Mouse (Mus musculus): ENCODE results near the gene Tmc8.
"Not testable (repeated sequence)": the region's sequence is repeated elsewhere in the genome, so short reads cannot be mapped to it uniquely, and the experiment has no call there.

The Tmc8 gene

GRCm38 (mm10) chr11:117792281-117792888 is 10.5 kb downstream of the Tmc8 start:
- CTCF ChIA-PET = interaction anchor here (0.9 kb wide), 1 partner anchor 19 kb away, joined by 3 read pairs; no protein-coding TSS in a partner anchor

GRCm38 (mm10) chr11:117794035-117794551 is 12.2 kb downstream of the Tmc8 start:
- CTCF ChIA-PET = interaction anchor here (0.5 to 0.7 kb wide), 2 partner anchors 38 to 1088 kb away, joined by 4 read pairs; no protein-coding TSS in a partner anchor

GRCm38 (mm10) chr11:117796954-117797353 is 15.1 kb downstream of the Tmc8 start:
- CTCF ChIA-PET = interaction anchor here (0.7 kb wide), 1 partner anchor 501 kb away, joined by 3 read pairs; no protein-coding TSS in a partner anchor

- CTCF ChIA-PET = no interaction called here
Measured at GRCm38 (mm10) chr11:117797511-117798159, 15.8 kb downstream of the Tmc8 start, which contains the start of gene 6030468B19Rik. TSS of gene 6030468B19Rik (plus strand) at chr11:117797660.

- CTCF ChIA-PET = no interaction called here
Measured at GRCm38 (mm10) chr11:117798160-117798541, 16.3 kb downstream of the Tmc8 start.

GRCm38 (mm10) chr11:117799174-117799573 is 17.3 kb downstream of the Tmc8 start:
- CTCF ChIA-PET = interaction anchor here (0.6 kb wide), 1 partner anchor 81 kb away, joined by 3 read pairs; no protein-coding TSS in a partner anchor

GRCm38 (mm10) chr11:117800038-117800437 is 18.2 kb downstream of the Tmc8 start:
- CTCF ChIA-PET = no interaction called here

- CTCF ChIA-PET = interaction anchor here (1.0 to 1.4 kb wide), 2 partner anchors 9 to 25 kb away, joined by 4 to 17 read pairs; no protein-coding TSS in a partner anchor
Measured at GRCm38 (mm10) chr11:117801650-117802049, 19.8 kb downstream of the Tmc8 start.

GRCm38 (mm10) chr11:117803166-117803688 is 21.4 kb downstream of the Tmc8 start:
- CTCF ChIA-PET = interaction anchor here (1.1 kb wide), 1 partner anchor 29 kb away, joined by 3 read pairs; no protein-coding TSS in a partner anchor

GRCm38 (mm10) chr11:117806781-117807180 is 24.9 kb downstream of the Tmc8 start:
- CTCF ChIA-PET = no interaction called here

- CTCF ChIA-PET = interaction anchor here (1.1 to 1.6 kb wide), 3 partner anchors 8 to 38 kb away, joined by 3 to 5 read pairs (median 4); no protein-coding TSS in a partner anchor
Measured at GRCm38 (mm10) chr11:117809407-117810311, 27.8 kb downstream of the Tmc8 start, which contains the start of the genes Gm20708 and Syngr2. TSS of gene Gm20708 (plus strand) at chr11:117809668. TSS of gene Syngr2 (plus strand) at chr11:117809668.

GRCm38 (mm10) chr11:117810401-117811046 is 28.6 kb downstream of the Tmc8 start:
- CTCF ChIA-PET = interaction anchor here (0.6 to 1.6 kb wide), 3 partner anchors 9 to 18 kb away, joined by 3 to 4 read pairs (median 3); no protein-coding TSS in a partner anchor

GRCm38 (mm10) chr11:117813867-117814266 is 32.0 kb downstream of the Tmc8 start:
- CTCF ChIA-PET = no interaction called here

- CTCF ChIA-PET = interaction anchor here (0.5 to 1.2 kb wide), 2 partner anchors 26 to 401 kb away, joined by 4 to 6 read pairs; no protein-coding TSS in a partner anchor
Measured at GRCm38 (mm10) chr11:117814704-117815366, 33.0 kb downstream of the Tmc8 start.

- CTCF ChIA-PET = not testable (repeated sequence)
Measured at GRCm38 (mm10) chr11:117815850-117816249, 34.0 kb downstream of the Tmc8 start.

GRCm38 (mm10) chr11:117816389-117816996 is 34.6 kb downstream of the Tmc8 start:
- CTCF ChIA-PET = interaction anchor here (0.6 kb wide), 1 partner anchor 533 kb away, joined by 3 read pairs; no protein-coding TSS in a partner anchor

GRCm38 (mm10) chr11:117819095-117819494 is 37.2 kb downstream of the Tmc8 start:
- CTCF ChIA-PET = interaction anchor here (0.9 kb wide), 1 partner anchor 117 kb away, joined by 10 read pairs; no protein-coding TSS in a partner anchor

GRCm38 (mm10) chr11:117820173-117820572 is 38.3 kb downstream of the Tmc8 start:
- CTCF ChIA-PET = interaction anchor here (0.5 kb wide), 1 partner anchor 55 kb away, joined by 4 read pairs; no protein-coding TSS in a partner anchor

GRCm38 (mm10) chr11:117821868-117822267 is 40.0 kb downstream of the Tmc8 start:
- CTCF ChIA-PET = no interaction called here

Data from spleen, embryonic (tissue).